Mouse (Mus musculus): ENCODE measurements around the gene Notch1. TPM values are rescaled to one million over a fixed set of nuclear protein-coding genes. Genes with fewer than 3 reads are reported as not detected.
A peak's percentile ranks its signal among the peaks of the same experiment; 100 is the strongest.

The Notch1 gene
- polyA plus RNA-seq, 1 experiment from 2014 or later: 11.3 TPM

DNA sequence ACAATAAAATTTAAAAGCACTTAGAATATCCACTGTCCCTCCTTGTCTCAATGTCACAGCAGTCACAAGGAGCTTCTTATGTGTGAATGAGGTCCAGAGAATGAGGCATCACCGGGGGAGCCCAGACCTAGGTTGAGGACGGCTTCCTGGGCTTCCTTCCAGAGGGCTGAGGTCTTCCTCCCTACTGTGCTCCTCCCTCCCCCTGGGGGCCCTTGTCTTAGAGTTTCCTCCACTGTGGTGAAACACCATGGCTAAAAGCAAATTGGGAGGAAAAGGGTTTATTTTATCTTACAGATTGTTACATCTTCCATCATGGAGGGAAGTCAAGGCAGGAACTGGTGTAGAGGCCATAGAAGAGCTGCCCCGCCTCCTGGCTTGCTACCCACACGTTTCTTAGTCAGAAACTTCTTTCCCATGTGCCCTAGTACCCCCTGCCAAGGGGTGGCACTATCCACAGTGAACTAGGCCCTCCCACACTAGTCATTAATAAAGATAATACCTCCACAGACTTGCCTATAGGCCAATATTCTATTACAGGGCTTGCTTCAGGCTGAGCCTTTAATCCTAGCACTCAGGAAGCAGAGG lies 12.8 kb upstream of the Notch1 start:
- Histone ChIP-seq H3K36me3 (no peaks in the 10 kb centered on the region), H3K27ac (no peak overlapping the region), H3K4me2 (replicated peaks) (no peak overlapping the region), H3K27me3 (replicated peaks) (no peaks in the 10 kb centered on the region), H3K9ac (no peak overlapping the region), H3K9me3 (no peaks in the 10 kb centered on the region), H3K4me1 (replicated peaks) (peaks cover 21% of the 10 kb centered on the region), H3K4me3 (replicated peaks) (no peak overlapping the region)
- 60% methylated on average over 4 of the region's 4 CpGs for WGBS
- no peak for ATAC-seq

DNA sequence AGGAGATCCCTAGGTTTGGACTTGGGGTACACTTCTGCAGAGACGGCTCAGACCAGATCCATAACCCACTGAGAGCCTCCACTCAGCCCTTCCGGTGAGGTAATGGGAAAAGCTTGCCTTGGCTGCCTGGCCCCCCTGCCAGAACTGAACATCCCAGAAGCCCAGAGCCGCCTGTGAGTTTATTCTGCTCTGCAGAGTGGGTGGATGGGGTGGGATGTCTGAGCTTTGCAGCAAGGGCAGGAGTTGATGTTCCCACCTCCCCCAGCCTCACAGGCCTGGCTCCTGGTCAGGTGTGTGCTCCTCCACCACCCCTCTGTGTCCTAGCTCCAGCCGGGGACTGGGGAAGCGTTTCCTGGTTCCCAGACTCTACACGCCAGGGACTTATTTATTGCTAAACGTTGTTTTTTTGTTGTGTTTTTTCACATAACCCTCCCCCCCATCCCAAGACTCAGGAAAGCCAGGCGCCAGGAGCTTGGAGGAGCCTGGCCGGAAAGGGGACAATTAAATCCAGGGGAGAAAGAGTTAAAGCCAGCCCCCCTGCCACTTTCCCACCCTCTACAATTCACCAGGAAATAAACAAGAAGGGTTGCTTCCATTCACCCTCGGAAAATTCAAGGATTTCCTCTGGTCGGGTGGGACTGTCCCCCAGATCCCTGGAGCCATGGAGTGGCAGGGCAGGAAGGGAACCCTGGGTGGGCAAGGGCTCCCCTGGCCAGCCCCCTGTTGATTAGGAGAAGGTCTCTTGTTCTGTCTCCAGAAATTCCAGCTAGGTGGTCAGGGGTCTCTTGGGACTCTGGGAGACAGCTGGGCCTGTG lies 10.2 kb upstream of the Notch1 start:
- Histone ChIP-seq H3K4me2 (replicated peaks) (no peak overlapping the region), H3K4me3 (replicated peaks) (no peak overlapping the region), H3K27me3 (replicated peaks) (no peaks in the 10 kb centered on the region), H3K9me3 (no peaks in the 10 kb centered on the region), H3K4me1 (replicated peaks) (peaks cover 21% of the 10 kb centered on the region), H3K36me3 (no peaks in the 10 kb centered on the region), H3K27ac (peak overlapping the region; percentile 83), H3K9ac (no peak overlapping the region)
- ATAC-seq: peak; percentile 49
- 37% methylated on average over 11 of the region's 11 CpGs for WGBS

DNA sequence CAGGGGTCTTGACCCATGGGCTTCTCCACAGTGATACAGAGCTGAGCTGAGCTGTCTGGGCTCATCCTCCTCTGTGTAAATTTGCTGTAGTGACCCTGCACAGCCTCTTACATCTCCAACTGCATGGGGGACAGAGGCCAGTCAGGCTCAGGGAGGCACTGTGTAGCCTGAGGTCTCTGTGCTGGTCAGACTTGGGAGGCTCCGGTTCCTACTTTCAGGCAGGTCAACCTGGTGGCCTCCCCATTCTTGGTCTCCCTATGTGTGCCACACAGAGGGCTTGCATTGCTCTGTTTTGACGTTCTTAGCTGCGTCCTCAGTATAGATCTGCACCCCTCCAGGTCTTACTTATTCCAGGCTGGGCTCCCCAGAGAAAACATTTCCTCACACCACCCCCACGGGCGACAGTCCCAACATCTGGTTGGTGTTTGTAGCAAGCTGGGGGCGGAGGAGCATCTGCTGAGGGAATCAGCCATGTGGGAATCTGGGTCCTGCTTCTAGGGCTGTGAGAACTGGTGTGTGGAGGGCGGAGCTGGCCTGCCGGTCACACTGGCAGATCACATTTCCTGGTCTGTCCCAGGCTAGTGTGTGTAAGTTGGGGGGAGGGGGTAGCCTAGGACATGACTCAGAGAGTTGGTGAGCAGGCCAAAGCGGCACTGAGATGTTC lies 9.0 kb upstream of the Notch1 start:
- peaks cover 21% of the 10 kb centered on the region for H3K4me1 ChIP-seq (replicated peaks)
- H3K9ac ChIP-seq: no peak overlapping the region
- peak overlapping the region; percentile 83 for H3K27ac ChIP-seq
- 23% methylated on average over 9 of the region's 9 CpGs for WGBS
- H3K9me3 ChIP-seq: no peaks in the 10 kb centered on the region
- no peaks in the 10 kb centered on the region for H3K27me3 ChIP-seq (replicated peaks)
- no peaks in the 10 kb centered on the region for H3K36me3 ChIP-seq
- no peak overlapping the region for H3K4me3 ChIP-seq (replicated peaks)
- H3K4me2 ChIP-seq (replicated peaks): no peak overlapping the region; the same call in 1 of the 2 replicates
- peak; percentile 93 for ATAC-seq

DNA sequence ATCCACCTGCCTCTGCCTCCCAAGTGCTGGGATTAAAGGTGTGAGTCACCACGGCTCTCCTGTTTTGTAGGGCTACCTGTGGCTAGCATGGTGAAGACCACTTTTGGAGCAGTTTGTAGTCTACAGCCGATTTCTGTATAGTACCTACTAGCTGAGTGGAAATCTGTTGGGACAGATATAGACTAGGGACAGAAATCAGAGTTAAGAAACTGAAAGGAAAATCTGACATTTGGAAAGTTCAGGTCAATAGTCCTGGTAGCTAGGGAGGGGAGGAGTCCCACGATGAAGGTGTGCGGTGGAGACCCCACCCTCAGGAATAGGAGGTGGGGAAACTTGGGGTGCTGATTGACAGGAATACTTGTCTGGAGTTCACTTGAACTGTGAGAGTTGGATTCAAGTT lies 5.9 kb upstream of the Notch1 start:
- Histone ChIP-seq H3K4me2 (replicated peaks) (no peak overlapping the region), H3K36me3 (no peaks in the 10 kb centered on the region), H3K4me3 (replicated peaks) (no peak overlapping the region), H3K9ac (no peak overlapping the region), H3K27ac (no peak overlapping the region), H3K4me1 (replicated peaks) (peaks cover 22% of the 10 kb centered on the region), H3K9me3 (no peaks in the 10 kb centered on the region), H3K27me3 (replicated peaks) (no peaks in the 10 kb centered on the region)
- no peak for ATAC-seq
- 89% methylated on average over 4 of the region's 4 CpGs for WGBS

DNA sequence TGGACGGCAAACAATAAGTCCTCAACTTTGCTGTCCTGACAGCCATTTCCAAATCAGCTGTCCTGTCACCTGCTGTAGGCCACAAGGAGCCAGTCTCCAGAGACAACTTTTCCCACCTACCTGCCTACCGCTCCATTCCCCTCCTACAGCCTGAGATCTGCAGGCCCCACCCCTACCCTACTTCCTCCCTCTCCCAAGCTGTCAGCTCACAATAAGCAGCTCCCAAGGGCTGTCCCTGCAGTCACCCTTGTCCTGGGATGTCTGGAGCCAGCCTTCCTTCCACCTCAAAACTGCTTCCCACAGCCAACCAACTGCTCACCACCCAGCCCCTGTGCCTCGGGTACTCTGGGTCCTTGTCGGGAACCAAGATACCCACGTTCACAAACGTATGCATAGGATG lies 3.3 kb upstream of the Notch1 start:
- Histone ChIP-seq H3K27me3 (replicated peaks) (no peaks in the 10 kb centered on the region), H3K4me3 (replicated peaks) (no peak overlapping the region), H3K36me3 (no peaks in the 10 kb centered on the region), H3K4me2 (replicated peaks) (no peak overlapping the region), H3K27ac (no peak overlapping the region), H3K9me3 (no peaks in the 10 kb centered on the region), H3K4me1 (replicated peaks) (peaks cover 24% of the 10 kb centered on the region), H3K9ac (no peak overlapping the region)
- ATAC-seq: no peak
- 87% methylated on average over 6 of the region's 6 CpGs for WGBS

DNA sequence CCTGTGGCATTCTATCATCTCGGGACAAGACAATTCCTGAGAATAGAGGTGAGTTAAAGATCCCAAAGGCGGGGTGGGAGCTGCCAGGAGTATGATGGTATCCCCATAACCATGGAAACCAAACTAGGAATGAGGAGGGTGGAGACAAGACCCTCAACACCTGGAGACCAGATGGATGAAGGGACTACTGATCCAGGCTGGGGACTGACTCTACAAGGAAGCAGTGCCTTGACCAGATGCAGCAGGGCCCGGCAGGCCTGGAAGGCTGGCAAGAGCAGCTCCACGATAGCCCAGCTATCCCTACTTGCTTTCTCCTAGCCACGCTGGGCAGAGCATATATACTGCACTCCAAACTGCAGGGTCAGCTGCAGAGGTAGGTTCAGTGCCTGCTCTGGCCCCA lies 524 bp upstream of the Notch1 start:
- WGBS: 80% methylated on average over 5 of the region's 5 CpGs
- Histone ChIP-seq H3K27ac (peak overlapping the region; percentile 66; the same call in 1 of the 2 replicates), H3K9ac (no peak overlapping the region), H3K36me3 (no peaks in the 10 kb centered on the region), H3K27me3 (replicated peaks) (no peaks in the 10 kb centered on the region), H3K4me2 (replicated peaks) (peak overlapping the region; percentile 28; the same call in 1 of the 2 replicates), H3K9me3 (no peaks in the 10 kb centered on the region), H3K4me3 (replicated peaks) (no peak overlapping the region), H3K4me1 (replicated peaks) (peaks cover 33% of the 10 kb centered on the region)
- no peak for ATAC-seq

DNA sequence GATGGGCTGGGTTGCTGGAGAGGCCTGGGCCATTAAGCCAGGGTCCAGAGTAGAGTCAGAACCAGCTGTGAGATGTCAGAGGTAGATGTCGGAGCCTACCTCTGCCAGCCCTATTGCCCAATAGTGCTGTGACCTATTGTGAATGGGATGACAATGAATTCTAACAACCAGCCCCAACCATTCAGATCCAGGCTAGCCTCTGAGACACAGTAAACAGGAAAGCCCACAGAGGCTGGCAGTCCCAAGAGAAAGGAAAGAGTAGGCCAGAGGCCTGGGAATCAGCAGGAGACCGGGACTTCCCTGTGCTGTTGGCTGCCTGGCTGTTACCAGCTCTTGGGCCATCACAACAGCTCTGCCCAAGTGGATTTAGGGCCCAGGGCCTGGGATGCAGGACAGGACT lies 1.1 kb downstream of the Notch1 start:
- H3K27ac ChIP-seq: peak overlapping the region; percentile 66; the same call in 1 of the 2 replicates
- no peaks in the 10 kb centered on the region for H3K9me3 ChIP-seq
- H3K9ac ChIP-seq: no peak overlapping the region
- no peaks in the 10 kb centered on the region for H3K27me3 ChIP-seq (replicated peaks)
- WGBS: 79% methylated on average over 2 of the region's 2 CpGs
- ATAC-seq: no peak
- no peak overlapping the region for H3K4me2 ChIP-seq (replicated peaks)
- H3K4me1 ChIP-seq (replicated peaks): peaks cover 33% of the 10 kb centered on the region
- H3K4me3 ChIP-seq (replicated peaks): no peak overlapping the region
- no peaks in the 10 kb centered on the region for H3K36me3 ChIP-seq

DNA sequence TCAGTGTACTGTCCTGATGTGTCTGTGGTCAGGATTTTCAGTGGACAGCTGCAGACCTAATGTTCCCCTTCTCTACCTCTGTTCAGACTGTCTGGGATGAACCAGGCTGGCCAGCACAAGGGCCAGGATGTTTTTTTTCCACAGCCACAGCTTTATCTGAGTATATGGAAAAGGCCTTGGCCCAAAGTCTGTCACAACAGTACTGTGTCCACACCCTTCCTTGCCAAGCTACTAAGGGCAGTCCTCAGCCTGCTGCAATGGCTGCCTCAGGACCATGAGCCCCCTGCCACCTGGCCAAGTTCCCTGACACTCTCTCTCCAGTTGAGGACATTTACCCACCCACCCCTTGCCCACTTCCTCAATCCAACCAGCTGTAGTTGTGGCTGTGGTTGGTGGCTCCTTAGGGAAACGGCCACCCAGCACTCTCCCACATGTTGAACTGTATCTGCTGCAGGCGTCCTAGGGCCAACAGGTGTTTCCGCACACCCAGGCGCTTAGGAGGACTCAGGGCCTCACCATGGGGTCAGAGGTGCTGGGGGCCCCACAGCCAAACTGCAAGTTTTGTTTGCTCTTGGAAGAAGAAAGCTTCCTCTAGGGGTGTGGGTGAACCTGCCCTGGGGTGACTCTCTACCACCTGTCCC lies 3.2 kb downstream of the Notch1 start:
- Histone ChIP-seq H3K27me3 (replicated peaks) (no peaks in the 10 kb centered on the region), H3K9me3 (no peaks in the 10 kb centered on the region), H3K4me2 (replicated peaks) (no peak overlapping the region), H3K9ac (no peak overlapping the region), H3K36me3 (no peaks in the 10 kb centered on the region), H3K4me3 (replicated peaks) (no peak overlapping the region), H3K27ac (no peak overlapping the region), H3K4me1 (replicated peaks) (peaks cover 40% of the 10 kb centered on the region)
- 59% methylated on average over 4 of the region's 4 CpGs for WGBS
- peak; percentile 32 for ATAC-seq

DNA sequence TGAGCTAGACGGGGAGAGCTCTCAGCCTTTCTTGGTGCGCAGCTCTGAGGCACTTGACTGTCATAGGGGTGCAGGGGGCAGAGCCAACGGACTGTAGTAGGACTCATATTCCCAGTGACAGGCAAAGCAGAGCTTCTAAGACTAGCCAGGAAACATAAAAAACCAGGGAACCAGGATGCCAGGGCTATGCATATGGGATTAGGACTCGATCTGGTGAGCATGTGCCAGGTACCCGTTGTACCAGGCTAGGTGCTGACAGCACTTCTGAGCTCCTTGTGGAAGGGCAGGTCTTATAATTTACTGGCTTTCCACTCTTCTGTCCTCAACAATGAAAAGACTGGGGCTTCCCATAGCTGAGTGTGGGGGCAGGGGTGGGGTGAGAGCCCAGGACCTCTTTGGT lies 7.8 kb downstream of the Notch1 start:
- peak overlapping the region; percentile 88 for H3K27ac ChIP-seq
- 0 out of 2 replicates have a peak overlapping the region, but pooled peaks have one; percentile 1 for H3K4me2 ChIP-seq (replicated peaks)
- H3K36me3 ChIP-seq: no peaks in the 10 kb centered on the region
- ATAC-seq: no peak
- peaks cover 41% of the 10 kb centered on the region for H3K4me1 ChIP-seq (replicated peaks)
- no peak overlapping the region for H3K4me3 ChIP-seq (replicated peaks)
- H3K27me3 ChIP-seq (replicated peaks): no peaks in the 10 kb centered on the region
- 68% methylated on average over 5 of the region's 5 CpGs for WGBS
- H3K9me3 ChIP-seq: no peaks in the 10 kb centered on the region
- H3K9ac ChIP-seq: no peak overlapping the region

DNA sequence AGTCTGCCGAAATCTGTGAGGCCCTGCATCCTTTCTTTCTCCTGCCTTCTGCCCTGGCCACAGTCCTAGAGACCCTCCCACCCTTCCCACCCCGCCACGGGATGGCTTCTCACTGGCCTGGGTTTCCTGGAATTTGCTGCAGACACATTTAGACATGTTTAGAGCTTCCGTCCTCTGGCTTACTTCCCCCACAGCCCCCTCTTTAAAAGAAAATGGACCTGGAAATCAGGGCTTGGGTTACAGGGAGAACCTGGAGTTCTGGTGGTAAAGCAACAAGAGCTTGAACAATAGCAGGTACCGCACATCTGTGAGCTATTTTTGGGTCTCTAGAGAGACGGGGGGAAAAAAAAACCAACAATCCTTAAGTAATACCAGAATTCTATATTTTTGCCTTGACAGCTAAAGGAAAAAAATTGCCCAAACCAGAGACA lies 8.5 kb downstream of the Notch1 start:
- no peak overlapping the region for H3K9ac ChIP-seq
- WGBS: 25% methylated on average over 6 of the region's 6 CpGs

DNA sequence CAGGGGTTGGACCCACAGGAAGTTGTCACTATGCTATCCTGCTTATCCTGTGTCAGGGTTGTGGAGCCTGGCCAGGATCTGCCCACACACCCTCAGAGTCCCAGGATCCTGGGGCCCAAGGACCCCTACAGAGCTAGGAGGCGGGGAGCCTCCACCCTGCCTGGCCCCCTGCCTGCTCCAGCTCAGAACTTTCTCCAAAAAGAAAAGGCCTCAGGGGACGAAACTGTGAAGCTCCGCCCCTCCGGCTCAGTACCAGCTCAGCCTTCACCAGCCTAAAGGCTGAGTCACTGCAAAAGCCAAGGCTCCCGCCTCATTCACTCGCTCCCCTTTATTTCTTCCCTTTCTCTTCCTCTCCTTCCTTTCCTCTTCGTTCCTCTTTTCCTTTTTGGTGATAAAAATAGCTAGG lies 9.0 kb downstream of the Notch1 start:
- peak overlapping the region; percentile 6; the same call in 1 of the 2 replicates for H3K4me3 ChIP-seq (replicated peaks)
- peak overlapping the region; percentile 88 for H3K27ac ChIP-seq
- H3K9ac ChIP-seq: peak overlapping the region; percentile 13
- peak overlapping the region; percentile 38 for H3K4me2 ChIP-seq (replicated peaks)
- peaks cover 33% of the 10 kb centered on the region for H3K4me1 ChIP-seq (replicated peaks)
- no peaks in the 10 kb centered on the region for H3K9me3 ChIP-seq
- WGBS: 15% methylated on average over 7 of the region's 7 CpGs
- H3K27me3 ChIP-seq (replicated peaks): no peaks in the 10 kb centered on the region
- ATAC-seq: peak; percentile 40
- no peaks in the 10 kb centered on the region for H3K36me3 ChIP-seq

More for the DNA sequence above, 8.5 kb downstream of the Notch1 start:
- peak overlapping the region; percentile 88 for H3K27ac ChIP-seq
- H3K36me3 ChIP-seq: no peaks in the 10 kb centered on the region
- no peak overlapping the region for H3K4me3 ChIP-seq (replicated peaks)
- peak overlapping the region; percentile 38; the same call in 1 of the 2 replicates for H3K4me2 ChIP-seq (replicated peaks)
- H3K27me3 ChIP-seq (replicated peaks): no peaks in the 10 kb centered on the region
- H3K4me1 ChIP-seq (replicated peaks): peaks cover 34% of the 10 kb centered on the region
- H3K9me3 ChIP-seq: no peaks in the 10 kb centered on the region
- ATAC-seq: no peak

DNA sequence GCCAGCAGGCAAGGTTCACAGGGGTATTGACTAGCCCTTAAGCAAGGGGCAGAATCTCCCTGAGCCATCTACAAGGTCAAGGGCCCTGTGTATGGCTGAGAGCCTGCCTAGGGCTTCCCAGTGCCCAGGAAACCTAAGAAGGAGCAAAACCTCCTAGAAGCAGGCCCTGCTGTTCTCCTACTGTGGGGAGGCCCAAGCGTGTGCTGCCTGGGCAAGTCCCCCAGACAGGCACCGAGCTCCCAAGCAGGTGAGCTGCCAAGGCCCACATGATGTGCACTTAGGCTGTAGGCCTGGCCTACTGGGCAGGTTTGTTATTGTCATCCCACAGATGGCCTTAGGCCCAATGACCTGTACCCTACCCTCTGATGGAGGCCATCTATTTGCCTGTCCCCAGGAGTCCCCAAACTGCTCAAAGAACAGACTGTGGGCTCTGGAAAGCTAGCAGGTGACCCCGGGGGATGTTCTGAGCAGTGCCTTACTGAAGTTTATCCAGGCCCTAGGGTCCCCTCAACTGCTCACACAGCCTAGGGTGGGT lies 9.7 kb downstream of the Notch1 start:
- Histone ChIP-seq H3K27me3 (replicated peaks) (no peaks in the 10 kb centered on the region), H3K27ac (peak overlapping the region; percentile 88), H3K9me3 (no peaks in the 10 kb centered on the region), H3K36me3 (no peaks in the 10 kb centered on the region), H3K9ac (peak overlapping the region; percentile 13), H3K4me1 (replicated peaks) (peaks cover 40% of the 10 kb centered on the region), H3K4me2 (replicated peaks) (peak overlapping the region; percentile 38; the same call in 1 of the 2 replicates), H3K4me3 (replicated peaks) (no peak overlapping the region)
- 91% methylated on average over 3 of the region's 3 CpGs for WGBS
- ATAC-seq: no peak
